Mouse (Mus musculus): Measurements from ENCODE around the gene Gm20517.
"Not testable (repeated sequence)": the region's sequence is repeated elsewhere in the genome, so short reads cannot be mapped to it uniquely, and the experiment has no call there.

DNA sequence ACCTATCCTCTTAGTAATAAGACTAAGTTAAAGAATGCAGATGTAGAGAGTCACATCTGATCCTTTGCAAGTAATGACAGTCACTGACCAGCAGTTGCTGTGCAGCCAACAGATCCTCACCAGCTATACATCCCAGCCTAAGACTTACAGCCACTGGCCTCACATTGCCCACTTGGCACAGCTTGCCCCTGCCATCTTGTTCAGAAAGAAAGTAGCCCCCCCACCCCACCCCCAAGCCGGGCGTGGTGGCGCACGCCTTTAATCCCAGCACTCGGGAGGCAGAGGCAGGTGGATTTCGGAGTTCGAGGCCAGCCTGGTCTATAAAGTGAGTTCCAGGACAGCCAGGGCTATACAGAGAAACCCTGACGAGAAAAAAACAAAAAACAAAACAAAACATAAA, 43.0 kb downstream of the Gm20517 start:
- TF ChIP-seq POLR2A (IDR thresholded peaks at IDR 0.05; ENCODE audit: borderline replicate concordance, extremely low read depth, low read depth, low read length); CTCF (IDR thresholded peaks at IDR 0.05; ENCODE audit: insufficient read depth, low read length): not testable (repeated sequence)
